Mouse (Mus musculus) left cerebral cortex, adult 8-10 months (tissue): ENCODE measurements around the gene St6gal1. TPM values are rescaled to one million over a fixed set of nuclear protein-coding genes. Genes with fewer than 3 reads are reported as not detected.

Experiments
- DNase-seq, 2 experiments: peaks; one replicate each; pipeline ENCODE4 v3.0.0; 2022; ENCODE audit warnings: low spot score in 2 of 2
- total RNA-seq, 4 experiments: library from RNA; stranded (reverse); gene quantifications; 2 replicates each; pipeline ENCODE4 v1.2.4; 2022

St6gal1 gene
- total RNA-seq, 4 experiments from 2014 or later, result 14.9 to 20.4 (median 17.1) TPM

DNA sequence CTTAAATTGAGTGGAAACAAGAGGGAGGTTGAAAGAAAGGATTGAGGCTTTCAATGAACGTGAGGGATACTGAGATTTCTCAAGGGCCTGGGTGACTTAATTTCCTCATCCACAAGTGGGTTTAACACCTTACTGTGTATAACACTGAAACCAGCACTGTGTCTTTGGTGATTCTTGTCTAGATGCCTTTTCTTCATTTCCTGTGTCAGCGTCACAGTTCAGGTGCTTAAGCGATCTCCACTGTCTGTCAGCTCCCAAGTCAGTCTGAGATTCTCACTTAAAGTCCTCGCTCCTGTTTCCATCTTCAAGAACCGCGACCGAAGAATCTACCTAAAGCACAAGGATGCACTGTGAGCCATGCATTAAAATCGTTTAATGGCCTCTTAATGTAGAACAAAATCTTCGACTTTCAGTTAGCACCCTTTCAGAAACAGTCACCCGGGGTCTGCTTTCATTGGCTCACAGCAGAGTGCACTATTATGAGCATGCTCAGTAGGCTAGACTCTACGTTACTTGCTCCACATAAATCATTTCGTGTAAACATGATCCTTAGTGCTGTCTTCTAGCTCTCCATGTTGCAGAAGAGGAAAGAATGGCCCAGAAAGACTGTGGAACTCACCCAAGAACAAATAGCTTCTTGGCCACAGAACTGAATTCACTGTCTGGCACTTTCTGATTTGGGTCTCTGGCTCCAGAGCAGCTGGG lies 1.2 kb upstream of the St6gal1 start:
- no peak for DNase-seq

DNA sequence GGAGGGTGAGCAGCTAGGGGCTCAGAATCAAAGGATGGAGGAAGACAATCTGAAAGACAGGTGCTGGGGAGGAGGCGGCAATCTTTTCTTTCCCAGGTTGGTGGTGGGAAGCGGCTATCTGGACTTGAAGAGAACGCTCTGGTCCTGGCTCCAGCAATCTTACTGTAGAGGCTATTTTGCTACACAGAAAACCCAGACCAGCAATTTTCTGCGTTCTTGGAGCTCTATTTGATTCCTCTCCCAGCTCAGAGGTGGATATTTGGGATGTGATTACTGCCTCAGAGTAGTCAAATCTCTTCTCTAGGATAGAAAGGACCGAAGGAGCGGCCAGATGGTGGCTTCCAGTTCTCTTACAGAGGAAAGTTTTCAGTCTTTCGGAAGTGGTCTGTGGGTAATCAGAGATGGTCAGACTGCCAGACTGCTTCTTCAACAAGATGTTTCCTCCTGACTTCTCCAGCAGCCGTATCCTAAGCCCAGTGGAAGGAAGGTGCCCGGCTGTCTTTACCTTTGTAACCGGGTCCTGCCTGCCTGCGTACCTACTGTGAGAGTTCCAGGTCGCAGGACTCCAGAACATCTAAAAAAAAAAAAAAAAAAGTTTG lies 570 bp upstream of the St6gal1 start:
- DNase-seq, result no peak

DNA sequence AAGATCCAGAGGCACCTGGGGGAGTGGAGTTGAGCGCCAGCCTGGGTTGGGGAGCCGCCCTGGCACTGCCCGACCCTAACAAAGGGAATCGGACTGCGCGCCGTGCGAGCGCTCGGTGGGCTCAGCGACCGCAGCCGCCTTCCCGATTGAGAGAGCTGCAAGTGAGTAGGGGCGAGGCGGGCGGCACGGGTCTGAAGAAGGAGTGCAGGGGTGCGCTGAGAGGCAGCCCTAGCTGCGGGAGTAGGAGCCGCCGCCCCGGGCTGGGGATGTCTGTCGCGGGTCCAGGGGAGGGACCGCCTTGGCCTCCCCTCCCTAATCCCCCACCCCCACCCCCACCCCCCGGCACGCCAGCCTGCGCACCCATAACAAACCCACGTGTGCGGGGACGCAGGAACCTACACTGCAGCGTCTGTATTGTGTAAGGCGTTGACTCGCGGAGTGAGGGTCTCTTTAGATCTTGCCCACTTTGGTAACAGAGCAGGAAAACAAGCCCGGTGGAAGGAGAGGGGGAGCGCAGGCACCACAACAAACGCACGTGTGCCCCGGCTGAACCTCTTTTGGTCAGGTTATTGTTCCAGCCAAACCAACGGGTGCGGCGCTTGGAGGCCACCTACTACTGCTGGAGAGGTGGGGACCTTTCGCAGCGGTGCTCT lies 655 bp downstream of the St6gal1 start:
- DNase-seq, result peak in 1 of 2 experiments; percentile 37

DNA sequence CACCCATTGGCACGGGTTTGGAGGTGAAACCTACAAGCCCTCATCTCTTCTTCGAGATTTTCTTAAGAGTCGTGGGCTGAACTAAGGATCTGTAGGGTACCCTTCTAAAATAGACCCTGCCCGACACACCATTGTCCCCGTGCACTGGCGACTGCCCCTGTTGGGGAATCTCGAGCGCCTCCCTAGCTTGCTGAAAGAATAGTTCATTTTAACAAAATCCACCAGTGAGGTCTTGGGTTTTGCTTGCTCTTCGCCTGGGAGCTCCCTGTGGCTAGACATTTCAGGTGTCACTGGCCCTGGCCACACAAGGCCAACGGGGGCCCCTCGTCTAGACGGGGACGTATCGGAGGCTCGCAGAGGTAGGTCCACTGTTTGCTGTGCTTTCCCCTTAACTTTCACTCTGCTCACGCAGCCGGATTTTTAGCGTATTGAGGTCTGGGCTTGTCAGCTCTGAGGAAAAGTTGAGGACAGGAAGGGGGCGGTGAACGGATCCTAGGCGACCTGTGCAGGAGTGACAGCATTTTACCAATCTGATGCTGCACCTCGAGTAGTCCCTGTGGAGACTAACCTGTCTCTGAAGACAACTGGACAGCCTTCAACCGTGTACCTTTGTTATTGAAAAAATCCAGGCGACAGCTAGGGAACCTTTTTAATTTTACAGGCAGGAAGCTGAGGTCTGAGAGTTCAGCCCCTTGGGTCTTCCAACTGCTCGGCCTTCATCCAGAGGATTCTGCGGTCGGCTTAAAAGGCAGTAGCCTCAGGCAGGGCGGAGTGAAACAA lies 1.5 kb downstream of the St6gal1 start:
- peak in 1 of 2 experiments; percentile 54 for DNase-seq

DNA sequence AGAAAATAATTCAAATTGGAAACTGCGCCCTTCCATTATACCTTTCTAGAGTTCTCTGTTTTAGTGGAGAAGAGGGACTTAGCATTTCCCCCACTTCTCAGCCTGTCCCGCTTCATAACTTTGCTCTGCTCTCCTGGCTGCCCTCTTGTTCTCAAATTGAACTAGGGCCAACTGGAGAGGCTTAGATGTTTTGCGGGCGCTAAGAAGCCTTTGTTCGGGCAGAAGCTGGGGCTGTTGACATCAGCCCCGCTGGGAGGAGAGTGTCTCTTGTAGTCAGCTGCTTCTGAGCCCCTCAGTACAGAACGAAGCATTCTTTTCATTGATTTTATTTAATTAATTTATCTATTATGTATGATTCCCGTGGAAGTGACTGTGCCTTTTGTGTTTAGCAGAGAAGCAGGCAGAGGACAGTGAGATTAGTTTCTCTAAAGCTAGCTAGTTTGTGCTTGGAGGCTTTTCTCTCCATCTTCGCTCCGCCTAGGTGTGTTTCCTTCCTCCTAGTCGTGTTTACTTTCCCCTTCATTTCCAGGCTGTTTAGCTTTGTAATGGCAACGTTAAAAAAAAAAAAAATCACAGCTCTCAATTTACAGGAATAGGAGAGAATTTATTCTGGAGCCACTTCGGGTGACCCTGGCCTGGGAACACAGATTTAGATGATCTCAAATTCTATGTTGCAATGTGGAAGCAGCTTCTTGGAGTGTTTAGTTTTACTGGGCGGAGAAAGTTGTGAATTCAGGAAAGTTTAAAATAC lies 2.2 kb downstream of the St6gal1 start:
- DNase-seq, result no peak

DNA sequence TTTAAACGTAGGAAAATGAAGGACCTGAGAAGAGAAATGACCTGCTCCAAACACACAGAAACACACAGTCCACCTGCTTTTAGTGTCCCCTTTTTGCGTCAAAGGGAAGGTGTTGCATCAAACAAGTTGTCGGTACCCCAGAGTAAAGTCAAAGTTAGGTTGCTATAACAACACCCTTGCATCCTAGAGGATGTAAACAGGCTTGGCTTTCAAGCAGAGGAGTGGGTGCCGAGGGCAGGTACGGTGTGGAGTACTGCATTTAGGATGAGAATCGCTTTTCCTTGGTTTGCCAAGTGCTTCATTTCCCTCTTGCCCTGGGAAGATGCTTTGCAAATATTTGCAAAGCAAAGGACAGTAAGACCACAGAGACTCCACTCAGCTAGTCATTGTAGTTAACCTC lies 3.3 kb downstream of the St6gal1 start:
- no peak for DNase-seq

DNA sequence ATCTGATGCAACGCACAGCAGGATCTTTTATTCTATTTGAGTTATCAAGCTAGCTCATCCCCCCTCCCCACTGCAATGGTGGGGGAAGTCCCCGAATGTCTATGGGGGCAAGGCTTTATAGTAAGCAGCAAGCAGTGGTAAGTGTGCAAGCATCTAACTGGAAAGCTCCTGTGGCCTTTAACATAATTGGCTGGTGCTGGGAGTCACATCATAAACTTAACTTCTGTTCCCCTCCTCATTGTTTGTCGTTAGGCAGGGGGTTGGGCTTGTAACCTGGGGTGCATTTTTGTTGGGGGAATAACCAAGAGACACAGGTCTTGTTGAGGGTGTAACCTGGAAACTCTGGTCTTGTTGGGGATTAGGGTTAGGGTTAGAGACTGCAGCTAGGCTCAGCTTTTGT lies 3.9 kb downstream of the St6gal1 start:
- no peak for DNase-seq

DNA sequence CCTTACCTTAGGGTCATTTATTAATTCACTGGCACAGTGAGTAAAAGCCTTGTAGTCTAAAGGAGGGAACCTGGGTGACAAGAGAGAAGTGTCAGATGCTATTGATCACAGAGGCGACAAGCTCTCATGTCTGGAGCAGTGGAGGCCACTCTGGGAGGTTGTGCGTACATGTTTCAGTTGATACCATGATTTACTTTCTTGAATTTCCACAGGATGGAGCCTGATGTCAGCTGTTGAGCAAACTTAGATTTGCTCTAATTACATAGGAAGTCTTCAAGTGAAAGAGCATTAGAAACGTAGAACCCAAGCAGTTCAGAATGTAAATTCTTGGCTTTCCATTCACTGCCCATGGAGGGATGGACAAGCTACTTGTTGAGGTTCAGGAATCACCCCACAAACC lies 5.4 kb downstream of the St6gal1 start:
- no peak for DNase-seq

DNA sequence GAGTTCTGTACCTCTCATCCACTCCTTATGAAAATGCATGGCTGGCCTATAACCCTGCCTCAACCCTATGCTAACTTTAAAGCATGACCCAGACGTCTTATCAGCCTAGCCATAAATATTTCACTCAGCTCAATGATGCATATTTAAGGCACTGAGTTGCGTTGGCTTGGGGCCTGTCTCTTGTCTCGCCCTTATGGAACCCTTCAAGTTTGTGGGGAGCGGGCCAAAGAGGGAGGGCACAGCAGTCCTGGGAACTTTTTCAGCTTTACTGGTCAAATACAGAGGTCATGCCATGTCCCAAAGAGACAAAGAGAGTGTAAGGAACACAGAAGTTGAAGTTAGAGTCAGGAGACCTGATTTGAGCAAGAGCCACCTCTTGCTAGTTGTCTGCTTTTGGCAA lies 6.6 kb downstream of the St6gal1 start:
- no peak for DNase-seq

DNA sequence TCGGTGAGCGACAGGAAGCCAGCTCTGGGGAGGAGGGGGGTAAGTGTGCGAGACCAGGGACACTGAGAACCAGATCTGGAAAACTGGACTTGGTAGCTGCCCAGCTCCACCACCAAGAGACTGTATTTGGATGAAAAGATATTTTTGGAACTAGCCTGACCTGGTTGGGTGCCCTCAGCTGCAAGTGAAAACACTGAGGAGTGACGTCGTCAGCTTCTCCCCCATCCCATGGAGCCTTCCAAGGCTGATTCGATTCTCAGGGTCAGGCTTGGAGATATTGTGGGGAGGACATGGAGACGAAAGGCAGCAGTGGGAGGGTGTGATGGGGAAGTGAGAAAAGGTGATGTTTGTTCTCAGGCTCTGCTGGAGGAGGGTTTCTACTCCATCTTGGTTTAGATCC lies 8.2 kb downstream of the St6gal1 start:
- DNase-seq, result no peak

DNA sequence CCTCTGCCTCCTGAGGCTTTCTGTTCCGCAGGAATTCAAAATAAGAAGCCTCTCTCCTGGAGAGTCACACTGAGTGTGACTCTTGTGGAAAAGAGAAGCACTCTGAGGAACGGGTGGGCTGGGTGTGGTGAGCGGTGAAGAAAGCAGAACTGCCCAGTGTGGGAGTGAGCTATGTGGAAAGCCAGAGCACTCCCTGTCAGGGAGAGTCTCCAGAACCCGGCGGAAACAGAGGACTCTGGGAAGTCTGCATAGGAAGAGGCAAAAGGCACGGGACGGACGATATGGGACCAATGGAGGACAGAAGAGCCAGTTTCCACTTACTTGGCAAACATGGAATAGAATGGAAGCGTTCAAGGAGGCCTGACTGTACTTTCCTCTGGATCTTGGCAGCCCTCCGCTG lies 9.0 kb downstream of the St6gal1 start:
- no peak for DNase-seq

DNA sequence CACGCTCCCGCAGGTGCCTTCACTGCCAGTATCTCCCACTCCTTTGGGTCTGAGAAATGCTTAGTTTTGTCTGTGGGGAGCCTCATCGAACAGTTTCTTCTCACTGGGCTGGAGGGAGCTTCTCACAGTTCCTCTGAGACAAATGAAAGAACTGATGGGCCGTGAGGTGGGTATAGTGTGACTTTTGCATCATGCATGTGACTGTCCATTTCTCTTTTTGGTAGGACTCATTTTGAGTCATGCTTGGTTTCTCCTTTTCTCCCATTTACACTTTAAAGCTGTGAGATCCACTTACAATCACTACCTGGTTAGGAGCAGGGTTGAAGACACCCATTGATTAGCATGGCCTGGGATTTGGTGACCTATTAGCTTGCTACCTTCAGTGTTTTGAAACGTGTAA lies 10.0 kb downstream of the St6gal1 start:
- DNase-seq, result no peak

DNA sequence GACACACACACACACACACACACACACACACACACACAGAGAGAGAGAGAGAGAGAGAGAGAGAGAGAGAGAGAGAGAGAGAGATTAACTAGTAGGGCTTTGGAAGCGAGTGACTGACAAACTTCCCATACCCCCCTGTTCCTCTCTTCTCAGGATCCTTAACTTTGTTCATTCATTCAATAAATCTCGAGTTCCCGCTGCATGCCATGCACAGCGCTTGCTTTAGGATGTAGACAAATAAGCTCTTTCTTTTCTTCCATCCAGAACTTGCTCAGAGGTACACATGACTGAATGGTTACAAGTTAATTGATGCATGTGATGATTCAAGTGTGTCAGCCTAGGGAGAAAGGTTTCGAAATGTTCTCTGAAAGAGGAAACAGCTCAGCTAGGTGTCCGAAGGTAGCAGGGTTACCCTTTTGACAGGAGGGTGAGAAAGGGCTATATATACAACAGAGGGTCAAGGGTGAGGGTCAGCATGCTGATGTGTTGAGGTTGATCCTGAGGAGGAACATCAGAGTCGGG lies 10.7 kb downstream of the St6gal1 start:
- no peak for DNase-seq

DNA sequence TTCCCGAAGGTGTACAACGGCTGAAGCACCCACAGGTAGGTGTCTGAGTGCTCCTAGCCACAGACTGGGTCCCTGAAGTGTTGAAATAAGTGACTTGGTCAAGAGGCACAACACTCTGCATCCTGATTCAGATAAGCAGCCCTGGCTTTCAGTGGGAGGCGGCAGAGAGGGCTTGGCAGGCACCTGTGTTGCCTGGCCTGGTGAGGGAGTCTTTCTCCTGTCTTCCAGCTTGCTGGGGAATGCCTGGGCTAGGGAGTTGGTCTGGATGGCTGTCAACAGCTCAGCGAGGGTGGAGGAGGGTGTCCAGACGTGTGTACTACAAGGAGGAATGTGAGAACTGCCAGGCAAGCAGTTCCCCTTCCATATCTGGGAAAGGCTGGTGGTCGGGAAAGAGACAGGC lies 15.0 kb downstream of the St6gal1 start:
- DNase-seq, result no peak

DNA sequence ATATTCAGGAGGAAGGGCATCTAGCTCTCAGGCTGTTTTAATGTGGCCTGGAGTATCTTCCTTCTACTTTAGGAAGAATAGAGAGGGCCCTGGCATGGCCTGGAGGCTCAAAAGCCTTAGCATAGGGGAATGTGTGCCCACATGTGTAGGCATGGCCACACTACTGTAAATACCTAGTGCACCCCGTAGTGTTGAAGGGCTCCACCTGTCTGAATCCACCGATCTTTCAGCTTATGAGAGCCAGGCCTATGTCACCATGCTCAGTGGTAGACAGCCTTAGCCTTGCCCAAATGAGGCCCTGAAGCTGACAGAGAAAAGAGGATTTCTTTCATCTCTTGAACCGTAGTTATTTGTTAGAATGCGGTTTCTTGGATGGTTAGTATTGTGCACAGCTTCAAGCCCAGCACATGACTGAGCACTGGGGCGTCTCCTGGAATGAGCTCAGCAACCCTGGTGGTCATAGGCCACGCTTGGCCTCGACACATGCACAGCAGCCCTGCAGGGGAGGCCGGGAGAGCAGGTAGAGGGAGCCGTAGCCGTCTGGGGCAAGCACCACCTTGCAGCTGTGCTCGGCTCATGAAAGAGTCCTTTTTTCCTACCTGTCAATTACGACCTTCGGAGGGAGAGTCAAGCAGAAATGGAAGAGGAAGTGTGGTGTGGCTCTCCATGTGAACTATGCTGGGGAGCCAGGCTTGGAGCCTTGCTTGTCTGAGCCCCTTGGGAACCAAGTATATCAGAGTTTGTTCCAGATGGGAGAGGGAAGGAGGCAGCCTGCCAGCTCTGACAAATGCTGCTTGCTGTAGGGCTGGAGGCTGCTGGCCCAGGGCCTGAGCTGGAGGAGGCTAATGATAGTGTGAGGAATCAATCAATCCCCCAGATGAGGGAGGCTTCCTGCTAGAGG lies 15.8 kb downstream of the St6gal1 start:
- DNase-seq, result peak; percentile 48 to 92

DNA sequence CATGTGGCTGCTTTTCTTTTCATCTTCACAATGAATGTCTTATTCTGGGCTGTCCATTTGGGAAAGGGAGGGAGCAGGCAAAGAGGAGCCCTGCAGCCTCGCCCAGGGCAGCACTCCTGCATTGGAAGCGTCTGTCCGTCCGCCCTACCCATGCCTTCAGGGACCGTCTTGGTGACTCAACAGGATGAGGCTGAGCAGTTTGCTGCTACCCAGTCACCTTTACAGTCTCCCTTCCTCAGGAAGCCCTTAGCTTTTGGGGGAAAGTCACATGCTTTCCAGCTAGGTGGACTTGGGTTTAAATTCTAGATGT lies 16.4 kb downstream of the St6gal1 start:
- no peak for DNase-seq

DNA sequence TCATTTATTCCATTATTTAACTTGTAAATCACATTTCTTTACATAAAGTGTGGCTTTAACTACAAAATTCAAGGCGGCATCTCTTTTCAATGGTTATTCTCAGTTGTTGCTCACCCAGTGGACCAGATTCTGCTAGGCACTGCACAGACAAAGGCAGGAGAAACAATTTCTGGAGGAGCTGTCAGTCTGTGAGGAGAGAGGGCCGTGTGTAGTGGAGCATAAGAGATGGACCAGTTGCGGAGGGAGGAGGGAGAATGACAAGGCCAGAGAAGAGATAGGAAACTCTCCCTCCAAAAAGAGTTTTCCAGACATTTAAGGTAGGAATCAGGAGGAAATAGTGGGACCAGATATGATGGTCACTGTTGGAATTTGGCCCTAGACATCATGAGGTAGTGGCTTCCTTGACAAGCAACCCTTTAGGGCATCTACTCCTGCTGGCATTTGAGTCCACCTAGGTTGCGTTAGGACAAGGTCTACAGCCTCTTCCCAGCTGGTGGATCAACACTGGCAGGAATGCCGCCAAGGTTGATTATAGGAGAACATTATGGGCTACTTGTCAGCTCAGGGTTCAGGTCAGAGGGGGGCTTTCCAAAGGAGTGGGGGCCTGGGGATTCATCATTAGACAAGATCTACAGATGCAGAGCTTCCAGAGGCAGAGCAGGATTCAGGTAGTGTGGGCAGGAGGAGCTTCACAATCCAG lies 19.3 kb downstream of the St6gal1 start:
- DNase-seq, result no peak

DNA sequence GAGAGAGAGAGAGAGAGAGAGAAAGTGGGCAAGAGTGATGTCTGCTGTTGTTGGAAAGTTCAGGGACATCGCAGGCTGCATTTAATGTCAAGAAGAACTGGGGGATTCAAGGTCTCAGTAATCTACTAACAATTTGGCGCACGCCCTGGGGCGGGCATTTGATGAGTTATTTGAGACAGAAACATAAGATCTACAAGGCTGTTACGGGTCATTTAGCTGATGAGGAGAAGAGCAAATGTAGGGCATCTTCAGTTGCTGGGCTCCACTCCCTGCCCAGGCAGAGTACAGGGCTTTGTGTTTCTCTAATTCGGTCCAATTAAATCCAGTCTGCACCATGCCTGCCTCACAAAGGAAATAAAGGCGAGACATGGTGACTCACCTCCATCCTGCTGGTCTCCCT lies 19.9 kb downstream of the St6gal1 start:
- DNase-seq, result no peak

DNA sequence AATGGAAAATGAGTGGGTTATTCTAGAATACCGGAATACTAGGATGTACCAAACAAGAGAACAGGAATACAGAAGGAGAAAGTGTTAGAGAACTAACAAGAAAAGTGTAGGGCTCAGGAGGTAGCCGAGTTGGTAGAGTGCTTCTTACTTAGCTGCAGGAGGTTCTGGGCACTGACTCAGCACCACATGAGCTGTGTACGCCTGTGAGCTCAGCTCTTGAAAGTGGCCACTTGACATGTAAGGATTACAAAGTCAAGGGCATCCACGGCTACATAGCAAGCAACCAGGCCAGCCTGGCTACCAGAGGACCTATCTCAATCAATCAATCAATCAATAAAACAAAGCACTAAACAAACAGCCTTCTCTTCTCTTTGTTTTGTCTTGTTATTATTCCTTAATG lies 24.7 kb downstream of the St6gal1 start:
- DNase-seq, result no peak

DNA sequence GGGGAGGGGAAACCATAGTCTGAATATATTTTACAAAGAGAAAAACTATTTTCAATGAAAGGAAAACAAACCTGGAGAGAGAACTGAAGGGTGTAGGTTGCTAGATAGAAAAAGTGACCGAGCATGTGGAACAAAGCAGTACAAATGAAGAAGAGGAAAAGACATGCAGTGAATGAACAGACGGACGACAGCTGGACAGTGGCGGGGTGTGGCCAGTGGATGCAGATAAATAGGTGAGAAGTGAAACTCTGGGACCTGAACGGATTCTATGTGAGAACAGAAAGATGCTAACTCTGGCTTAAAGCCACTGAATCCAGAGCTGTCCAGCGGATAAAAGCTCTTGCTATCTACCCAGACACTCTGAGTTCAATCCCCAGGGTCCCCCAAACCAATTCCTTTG lies 25.2 kb downstream of the St6gal1 start:
- DNase-seq, result no peak
